Mouse (Mus musculus) MEL (cell line): ENCODE results near the gene Gbe1. TPM values are rescaled to one million over a fixed set of nuclear protein-coding genes. Genes with fewer than 3 reads are reported as not detected.

Experiments used
- DNase-seq: peaks from one replicate; pipeline ENCODE4 v3.0.0; 2011; ENCODE audit warnings: low read depth, low spot score
- H3K27ac ChIP-seq: 2 replicates; pipeline ENCODE4 v1.5.1; 2012; ENCODE audit warnings: low read depth, mild to moderate bottlenecking, control low read depth, low read length, moderate library complexity; ENCODE audit not compliant: control insufficient read depth
- H3K27me3 ChIP-seq, 2 experiments: fragments of 150-350 bp in 1 of 2; sonication (generic) in 1 of 2; 2 replicates each; pipeline ENCODE4 v1.6.1; 2012; ENCODE audit warnings: low read length in 2 of 2, mild to moderate bottlenecking in 2 of 2, improper control_type of control experiment in 1 of 2, moderate library complexity in 1 of 2; ENCODE audit not compliant: insufficient read depth in 2 of 2, control insufficient read depth in 1 of 2
- H3K36me3 ChIP-seq, 2 experiments: 2 replicates each; pipeline ENCODE4 v1.6.1; 2012 to 2014; ENCODE audit warnings: low read length in 2 of 2, improper control_type of control experiment in 1 of 2, inconsistent platforms in 1 of 2, mild to moderate bottlenecking in 1 of 2; ENCODE audit not compliant: insufficient read depth in 2 of 2, control insufficient read depth in 1 of 2
- H3K4me1 ChIP-seq, 2 experiments: fragments of 150-350 bp in 1 of 2; sonication (generic) in 1 of 2; 2 replicates each; pipeline ENCODE4 v1.6.1; 2012; ENCODE audit warnings: low read length in 2 of 2, improper control_type of control experiment in 1 of 2, mild to moderate bottlenecking in 1 of 2; ENCODE audit not compliant: insufficient read depth in 2 of 2, control insufficient read depth in 1 of 2
- H3K4me3 ChIP-seq, 2 experiments: fragments of 150-350 bp in 1 of 2; sonication (generic) in 1 of 2; 2 replicates each; pipeline ENCODE4 v1.5.1; 2012; ENCODE audit warnings: low read depth in 2 of 2, low read length in 2 of 2, mild to moderate bottlenecking in 2 of 2, moderate library complexity in 2 of 2, control low read depth in 1 of 2, improper control_type of control experiment in 1 of 2; ENCODE audit not compliant: control insufficient read depth in 1 of 2, insufficient read depth in 1 of 2
- H3K79me2 ChIP-seq: 2 replicates; pipeline ENCODE4 v1.6.1; 2012; ENCODE audit warnings: mild to moderate bottlenecking, low read length, moderate library complexity; ENCODE audit not compliant: control insufficient read depth, poor library complexity, insufficient read depth
- H3K9ac ChIP-seq: 2 replicates; pipeline ENCODE4 v1.6.1; 2012; ENCODE audit warnings: low read depth, mild to moderate bottlenecking, control low read depth, low read length, moderate library complexity; ENCODE audit not compliant: control insufficient read depth, poor library complexity, severe bottlenecking
- H3K9me3 ChIP-seq: fragments of 150-350 bp; sonication (generic); replicated peaks from 2 replicates; pipeline ENCODE4 v1.6.1; 2012; ENCODE audit warnings: mild to moderate bottlenecking, low read length, improper control_type of control experiment, moderate library complexity; ENCODE audit not compliant: insufficient read depth
- BHLHE40 ChIP-seq: IDR thresholded peaks from 2 replicates; pipeline ENCODE4 v1.6.1; 2012; ENCODE audit warnings: low read depth, mild to moderate bottlenecking, inconsistent platforms, low read length, improper control_type of control experiment, borderline replicate concordance
- CHD2 ChIP-seq: IDR thresholded peaks from 2 replicates; pipeline ENCODE4 v1.6.1; 2011; ENCODE audit warnings: low read length, improper control_type of control experiment
- ELF1 ChIP-seq: IDR thresholded peaks from 2 replicates; pipeline ENCODE4 v1.6.1; 2014; ENCODE audit warnings: low read depth, mild to moderate bottlenecking, inconsistent platforms, low read length, improper control_type of control experiment, moderate library complexity
- MAX ChIP-seq: IDR thresholded peaks from 2 replicates; pipeline ENCODE4 v1.6.1; 2011; ENCODE audit warnings: low read length, improper control_type of control experiment
- NRF1 ChIP-seq: IDR thresholded peaks from 2 replicates; pipeline ENCODE4 v1.6.1; 2014; ENCODE audit warnings: low read depth, mild to moderate bottlenecking, inconsistent platforms, low read length, improper control_type of control experiment, moderate library complexity; ENCODE audit not compliant: poor library complexity, insufficient read depth, severe bottlenecking
- POLR2AphosphoS5 ChIP-seq: IDR thresholded peaks from 2 replicates; pipeline ENCODE4 v1.6.1; 2012; ENCODE audit warnings: low read depth, borderline replicate concordance, mild to moderate bottlenecking, inconsistent platforms, low read length, moderate library complexity, mixed read lengths
- RAD21 ChIP-seq: IDR thresholded peaks from 2 replicates; pipeline ENCODE4 v1.6.1; 2011; ENCODE audit warnings: mild to moderate bottlenecking, low read depth, low read length, improper control_type of control experiment
- TBP ChIP-seq: IDR thresholded peaks from 2 replicates; pipeline ENCODE4 v1.8.0; 2011; ENCODE audit warnings: low read depth, low read length, improper control_type of control experiment
- UBTF ChIP-seq: IDR thresholded peaks from 2 replicates; pipeline ENCODE4 v1.6.1; 2012; ENCODE audit warnings: low read depth, mild to moderate bottlenecking, inconsistent platforms, low read length, improper control_type of control experiment, moderate library complexity, borderline replicate concordance; ENCODE audit not compliant: insufficient read depth
- USF1 ChIP-seq: IDR thresholded peaks from 2 replicates; pipeline ENCODE4 v1.6.1; 2014; ENCODE audit warnings: low read depth, mild to moderate bottlenecking, inconsistent platforms, low read length, improper control_type of control experiment, moderate library complexity
- USF2 ChIP-seq, 2 experiments: IDR thresholded peaks; 2 replicates each; pipeline ENCODE4 v1.6.1; 2011 to 2012; ENCODE audit warnings: improper control_type of control experiment in 2 of 2, low read length in 2 of 2, borderline replicate concordance in 1 of 2, inconsistent platforms in 1 of 2, low read depth in 1 of 2, mild to moderate bottlenecking in 1 of 2; ENCODE audit not compliant: insufficient read depth in 1 of 2
- ZC3H11A ChIP-seq: IDR thresholded peaks from 2 replicates; pipeline ENCODE4 v1.6.1; 2012; ENCODE audit warnings: low read depth, mild to moderate bottlenecking, inconsistent platforms, low read length, improper control_type of control experiment
- polyA plus RNA-seq, 2 experiments: library from polyadenylated mRNA; stranded (reverse) in 1 of 2; unstranded in 1 of 2; fragments of >175 nt in 1 of 2; fragments of >200 nt in 1 of 2; gene quantifications; 2 replicates each; pipeline versions ENCODE4 v1.2.1 to v1.2.4; 2012; ENCODE audit warnings: low replicate concordance in 2 of 2, low read depth in 1 of 2; ENCODE audit not compliant: insufficient read length in 2 of 2, insufficient read depth in 1 of 2, missing spikeins in 1 of 2
- total RNA-seq: library from RNA; depleted of rRNA; stranded (reverse); fragments of 300-350 nt; gene quantifications from 2 replicates; pipeline ENCODE4 v1.2.3, GENCODE M21; 2012

Gene Gbe1
- total and polyA plus RNA-seq, 3 experiments = 4.1 to 12.0 TPM; not detected in 1

- DNase-seq = no peak
- H3K36me3 ChIP-seq = no peaks in the 10 kb centered on the region
- no peaks in the 10 kb centered on the region for H3K9me3 ChIP-seq
- no peak overlapping the region for H3K27ac ChIP-seq
- H3K27me3 ChIP-seq = no peaks in the 10 kb centered on the region
- H3K4me3 ChIP-seq = no peak overlapping the region
- H3K9ac ChIP-seq = no peak overlapping the region
- no peaks in the 10 kb centered on the region for H3K79me2 ChIP-seq
- no peak for TF ChIP-seq USF1
- H3K4me1 ChIP-seq = no peaks in the 10 kb centered on the region
These were observed 38.8 kb downstream of the Gbe1 start for GRCm38 (mm10) chr16:70352571-70352970.

DNA sequence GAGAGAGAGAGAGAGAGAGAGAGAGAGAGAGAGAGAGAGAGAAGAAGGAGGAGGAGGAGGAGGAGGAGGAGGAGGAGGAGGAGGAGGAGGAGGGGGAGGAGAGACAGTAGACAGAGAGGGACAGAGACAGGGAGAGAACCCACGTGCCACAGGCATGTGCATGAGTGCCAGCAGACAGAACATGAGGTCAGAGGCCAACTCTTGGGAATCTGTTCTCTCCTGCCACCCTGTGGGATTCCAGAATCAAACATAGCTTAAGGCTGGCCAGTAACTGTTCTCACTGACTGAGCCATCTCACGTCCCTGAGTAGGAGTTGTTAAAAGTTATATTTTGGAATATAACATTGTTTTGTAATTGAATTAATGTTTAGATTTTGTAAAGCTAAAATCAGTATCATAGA, 39.3 kb downstream of the Gbe1 start:
- Histone ChIP-seq H3K27ac (no peak overlapping the region), H3K4me3 (no peak overlapping the region), H3K9ac (no peak overlapping the region), H3K4me1 (no peaks in the 10 kb centered on the region), H3K27me3 (no peaks in the 10 kb centered on the region), H3K9me3 (no peaks in the 10 kb centered on the region), H3K79me2 (no peaks in the 10 kb centered on the region), H3K36me3 (no peaks in the 10 kb centered on the region)
- DNase-seq = no peak
- TF ChIP-seq POLR2AphosphoS5 = no peak
- no peak for TF ChIP-seq UBTF
- no peak for TF ChIP-seq NRF1
- TF ChIP-seq CHD2 = no peak
- no peak for TF ChIP-seq USF2 (IDR thresholded peaks at IDR 0.05; ENCODE audit: borderline replicate concordance in 1 of 2, insufficient read depth in 1 of 2, low read depth in 1 of 2, low read length in 2 of 2)
- no peak for TF ChIP-seq RAD21
- no peak for TF ChIP-seq TBP
- TF ChIP-seq ZC3H11A = no peak
- no peak for TF ChIP-seq BHLHE40
- no peak for TF ChIP-seq ELF1

DNA sequence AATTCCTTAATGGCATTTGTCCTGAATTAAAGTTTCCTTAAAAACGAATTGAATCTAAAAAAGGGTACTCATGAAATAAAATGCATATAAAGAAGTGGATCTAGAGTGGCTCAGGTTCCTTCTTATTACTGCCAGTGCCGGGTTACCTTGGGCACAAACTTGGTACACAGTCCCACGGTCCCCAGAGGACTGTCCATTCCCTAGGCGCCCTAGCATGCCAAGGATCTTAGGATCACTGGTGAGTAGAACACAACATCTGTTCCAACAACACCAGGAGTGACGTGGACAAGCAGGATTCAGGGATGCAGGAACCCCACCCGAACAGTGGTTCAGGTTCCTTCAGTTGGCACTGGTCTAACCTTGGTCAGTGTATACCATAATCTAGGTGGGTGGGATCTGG, 44.6 kb downstream of the Gbe1 start:
- no peaks in the 10 kb centered on the region for H3K9me3 ChIP-seq
- no peak for DNase-seq
- no peak overlapping the region for H3K4me3 ChIP-seq
- no peaks in the 10 kb centered on the region for H3K4me1 ChIP-seq
- TF ChIP-seq USF1 (no peak), MAX (no peak)
- H3K36me3 ChIP-seq = no peaks in the 10 kb centered on the region
- H3K27ac ChIP-seq = no peak overlapping the region
- H3K79me2 ChIP-seq = no peaks in the 10 kb centered on the region
- no peaks in the 10 kb centered on the region for H3K27me3 ChIP-seq
- no peak overlapping the region for H3K9ac ChIP-seq
